Mouse (Mus musculus): Measurements from ENCODE around the gene Nrxn1. TPM values are rescaled to one million over a fixed set of nuclear protein-coding genes. Genes with fewer than 3 reads are reported as not detected.

Gene Nrxn1
- polyA plus RNA-seq, 1 experiment = 0.05 TPM

DNA sequence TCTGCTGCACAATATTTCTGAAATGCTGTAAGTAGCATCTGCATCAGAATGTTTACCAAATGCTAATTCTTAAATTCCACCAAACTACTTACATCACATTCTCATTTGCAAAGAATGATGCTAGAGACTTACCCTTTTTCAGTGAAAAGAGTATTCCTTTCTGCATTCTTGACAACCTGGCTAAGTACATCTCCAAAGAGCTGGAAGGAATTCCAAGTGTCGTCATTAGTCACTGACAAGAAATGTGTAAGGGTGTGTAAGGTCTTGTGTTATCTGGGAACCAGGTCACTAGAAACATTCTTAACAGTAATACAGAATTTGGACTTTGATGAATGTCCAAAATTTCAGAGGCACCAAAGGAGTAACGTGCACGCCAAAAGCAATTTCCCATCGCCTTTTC lies 1102.2 kb downstream of the Nrxn1 start:
- Histone ChIP-seq H3K27me3 (ENCODE audit: control insufficient read depth, insufficient read depth, insufficient read length) (no peaks in the 10 kb centered on the region), H3ac (ENCODE audit: control insufficient read depth, insufficient read length) (no peak overlapping the region), H3K4me2 (ENCODE audit: low read depth) (no peak overlapping the region), H3K36me3 (ENCODE audit: control insufficient read depth, insufficient read depth) (no peaks in the 10 kb centered on the region), H3K4me3 (no peak overlapping the region), H3K79me2 (ENCODE audit: control insufficient read depth, insufficient read depth) (no peaks in the 10 kb centered on the region)
- TF ChIP-seq MAX (IDR thresholded peaks at IDR 0.05; ENCODE audit: low read depth) = no peak
- TF ChIP-seq MYOD1 (IDR thresholded peaks at IDR 0.05; ENCODE audit: control insufficient read depth in 1 of 3, insufficient read length in 2 of 3, low read depth in 2 of 3) = no peak
- TF ChIP-seq TCF12 (IDR thresholded peaks at IDR 0.05; ENCODE audit: insufficient read depth, poor library complexity, severe bottlenecking) = no peak
- TF ChIP-seq SRF (IDR thresholded peaks at IDR 0.05; ENCODE audit: control insufficient read depth, insufficient read length, low read depth) = no peak
- no peak for TF ChIP-seq REST (IDR thresholded peaks at IDR 0.05; ENCODE audit: insufficient read depth, insufficient read length)
- no peak for TF ChIP-seq POLR2AphosphoS2 (IDR thresholded peaks at IDR 0.05; ENCODE audit: insufficient read length, low read depth)
- no peak for TF ChIP-seq E2F4 (IDR thresholded peaks at IDR 0.05; ENCODE audit: insufficient read depth)
- no peak for TF ChIP-seq POLR2A (IDR thresholded peaks at IDR 0.05; ENCODE audit: insufficient read length, low read depth)
- TF ChIP-seq USF1 (IDR thresholded peaks at IDR 0.05; ENCODE audit: low read depth) = no peak
